Mouse (Mus musculus): ENCODE results near the gene Cavin1. TPM values are rescaled to one million over a fixed set of nuclear protein-coding genes. Genes with fewer than 3 reads are reported as not detected.

Gene Cavin1
- polyA plus RNA-seq, 1 experiment from 2014 or later: 143 TPM

GRCm38 (mm10) chr11:100906885-100907284 is 63.8 kb downstream of the Cavin1 start:
- DNase-seq (ENCODE audit: low spot score) (no peak), ATAC-seq (replicated peaks; ENCODE audit: low FRiP score, low read depth) (no peak)
- Histone ChIP-seq H3K4me1 (replicated peaks; ENCODE audit: insufficient read depth, low read length) (no peaks in the 10 kb centered on the region), H3K9ac (ENCODE audit: low read depth, low read length) (no peak overlapping the region), H3K4me2 (ENCODE audit: low read length) (no peak overlapping the region), H3K4me3 (replicated peaks; ENCODE audit: low read depth, low read length) (no peak overlapping the region), H3K36me3 (ENCODE audit: insufficient read depth, low read length) (peaks cover 47% of the 10 kb centered on the region), H3K9me3 (replicated peaks; ENCODE audit: low read length) (no peaks in the 10 kb centered on the region), H3K27me3 (ENCODE audit: insufficient read depth, low read length) (no peaks in the 10 kb centered on the region), H3K27ac (no peak overlapping the region)
- WGBS: 85% methylated on average over 4 of the region's 4 CpGs
- TF ChIP-seq CTCF (IDR thresholded peaks at IDR 0.05; ENCODE audit: low read depth): no peak

Other genes starting within 250 kb of the Cavin1 start
- 34.7 and 39.0 TPM in 2 replicates for gene Rab5c, start 232.7 kb downstream of the Cavin1 start, polyA plus RNA-seq (2015; fragmentation: Nextera tagmentation; extraction: Ambion mirVana)
- not detected in 2 replicates for gene Kcnh4, start 210.9 kb downstream of the Cavin1 start, polyA plus RNA-seq (2015; fragmentation: Nextera tagmentation; extraction: Ambion mirVana)
- not detected in 2 replicates for gene Hcrt, start 208.0 kb downstream of the Cavin1 start, polyA plus RNA-seq (2015; fragmentation: Nextera tagmentation; extraction: Ambion mirVana)
- gene Ghdc, start 199.9 kb downstream of the Cavin1 start, polyA plus RNA-seq (2015; fragmentation: Nextera tagmentation; extraction: Ambion mirVana): 4.8 and 5.9 TPM in 2 replicates
- gene Stat5b, start 120.2 kb downstream of the Cavin1 start, polyA plus RNA-seq (2015; fragmentation: Nextera tagmentation; extraction: Ambion mirVana): 14.4 and 14.6 TPM in 2 replicates
- 4.0 and 4.4 TPM in 2 replicates for gene Stat5a, start 111.5 kb downstream of the Cavin1 start, polyA plus RNA-seq (2015; fragmentation: Nextera tagmentation; extraction: Ambion mirVana)
- gene Stat3, start 31.3 kb downstream of the Cavin1 start, polyA plus RNA-seq (2015; fragmentation: Nextera tagmentation; extraction: Ambion mirVana): 48.0 and 51.8 TPM in 2 replicates
- gene Atp6v0a1, start 38.6 kb upstream of the Cavin1 start, polyA plus RNA-seq (2015; fragmentation: Nextera tagmentation; extraction: Ambion mirVana): 33.8 and 35.1 TPM in 2 replicates
- 26.5 and 28.0 TPM in 2 replicates for gene Naglu, start 99.1 kb upstream of the Cavin1 start, polyA plus RNA-seq (2015; fragmentation: Nextera tagmentation; extraction: Ambion mirVana)
- gene Hsd17b1, start 107.5 kb upstream of the Cavin1 start, polyA plus RNA-seq (2015; fragmentation: Nextera tagmentation; extraction: Ambion mirVana): 0.13 and 0.42 TPM in 2 replicates
- gene Coasy, start 111.7 kb upstream of the Cavin1 start, polyA plus RNA-seq (2015; fragmentation: Nextera tagmentation; extraction: Ambion mirVana): 55.3 and 55.9 TPM in 2 replicates
- 45.7 and 46.0 TPM in 2 replicates for gene Mlx, start 116.4 kb upstream of the Cavin1 start, polyA plus RNA-seq (2015; fragmentation: Nextera tagmentation; extraction: Ambion mirVana)
- gene Psmc3ip, start 124.5 kb upstream of the Cavin1 start, polyA plus RNA-seq (2015; fragmentation: Nextera tagmentation; extraction: Ambion mirVana): 23.2 and 26.4 TPM in 2 replicates
- 23.2 and 23.7 TPM in 2 replicates for gene Retreg3, start 149.0 kb upstream of the Cavin1 start, polyA plus RNA-seq (2015; fragmentation: Nextera tagmentation; extraction: Ambion mirVana)
- gene Tubg1, start 149.1 kb upstream of the Cavin1 start, polyA plus RNA-seq (2015; fragmentation: Nextera tagmentation; extraction: Ambion mirVana): 48.4 and 56.7 TPM in 2 replicates
- 4.3 and 4.9 TPM in 2 replicates for gene Tubg2, start 185.0 kb upstream of the Cavin1 start, polyA plus RNA-seq (2015; fragmentation: Nextera tagmentation; extraction: Ambion mirVana)
- gene Cntnap1, start 199.6 kb upstream of the Cavin1 start, polyA plus RNA-seq (2015; fragmentation: Nextera tagmentation; extraction: Ambion mirVana): 0.75 and 0.78 TPM in 2 replicates
- 14.1 and 16.6 TPM in 2 replicates for gene Plekhh3, start 200.5 kb upstream of the Cavin1 start, polyA plus RNA-seq (2015; fragmentation: Nextera tagmentation; extraction: Ambion mirVana)
- gene Ccr10, start 204.6 kb upstream of the Cavin1 start, polyA plus RNA-seq (2015; fragmentation: Nextera tagmentation; extraction: Ambion mirVana): 0.36 and 0.45 TPM in 2 replicates